Mouse (Mus musculus) kidney, postnatal 14 days (tissue): ENCODE measurements around the gene Olfr120.
"Not testable (repeated sequence)": the region's sequence is repeated elsewhere in the genome, so short reads cannot be mapped to it uniquely, and the experiment has no call there.

Source experiments
- DNase-seq: peaks from one replicate; pipeline ENCODE4 v3.0.0; 2022; ENCODE audit warnings: mixed read lengths

Gene Olfr120

GRCm38 (mm10) chr17:37721508-37721907, at the start of gene Olfr120:
Olfr120 (plus strand) TSS chr17:37721808.
- no peak for DNase-seq

DNA sequence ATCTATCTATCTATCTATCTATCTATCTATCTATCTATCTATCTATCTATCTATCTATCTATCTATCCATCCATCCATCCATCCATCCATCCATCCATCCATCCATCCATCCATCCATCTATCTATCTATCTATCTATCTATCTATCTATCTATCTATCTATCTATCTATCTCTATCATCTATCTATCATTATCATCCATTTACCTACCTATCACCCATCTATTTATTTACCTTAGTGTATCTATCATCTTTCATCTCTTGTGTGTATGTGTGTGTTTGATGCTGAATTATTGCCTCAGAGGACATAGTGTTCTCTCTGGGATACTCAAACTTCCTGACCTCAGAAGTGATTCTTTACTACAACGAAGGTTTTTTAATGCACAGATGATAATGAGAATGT, 25.3 kb upstream of the Olfr120 start, which contains the start of gene Olfr119:
TSS of gene Olfr119 (plus strand) at position 301 of the 400 bp plus-strand sequence.
- DNase-seq, result not testable (repeated sequence)

DNA sequence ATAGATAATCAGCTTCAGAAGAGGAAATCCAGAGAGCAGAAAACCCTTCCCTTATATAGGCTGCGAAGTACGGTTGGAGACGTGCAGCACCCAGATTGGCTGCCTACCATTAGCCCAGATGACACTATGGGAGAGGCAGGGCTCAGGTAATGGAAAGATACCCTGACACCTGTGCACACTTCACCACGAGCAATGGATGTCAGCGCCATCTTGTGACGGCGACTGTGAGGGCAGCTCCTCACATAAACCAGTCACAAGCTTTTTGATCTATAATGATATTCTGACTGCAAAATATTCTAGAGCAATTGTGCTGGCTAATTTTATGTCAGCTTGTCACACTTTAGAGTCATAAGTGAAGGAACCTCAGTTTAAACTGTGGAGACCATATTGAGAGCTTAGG, 16.5 kb downstream of the Olfr120 start:
- no peak for DNase-seq

GRCm38 (mm10) chr17:37768307-37768706, 46.7 kb downstream of the Olfr120 start, which contains the start of gene Olfr122:
Olfr122 (plus strand) TSS chr17:37768607.
- no peak for DNase-seq
